Mouse (Mus musculus) thymus, postnatal 10 days (tissue): ENCODE results near the gene Shc2.

Experiments used
- DNase-seq, 2 experiments: peaks; one replicate each; pipeline ENCODE4 v3.0.0; 2021; ENCODE audit warnings: low spot score in 2 of 2

Shc2 gene

GRCm38 (mm10) chr10:79668771-79669575 lies 31.3 kb upstream of the Shc2 start, which contains the start of gene Tpgs1:
Gene Tpgs1, plus strand, starts transcription at chr10:79669369.
- DNase-seq, result peak; percentile 82 to 84

- DNase-seq, result no peak
Observed at GRCm38 (mm10) chr10:79668076-79668475, 30.4 kb upstream of the Shc2 start.

DNA sequence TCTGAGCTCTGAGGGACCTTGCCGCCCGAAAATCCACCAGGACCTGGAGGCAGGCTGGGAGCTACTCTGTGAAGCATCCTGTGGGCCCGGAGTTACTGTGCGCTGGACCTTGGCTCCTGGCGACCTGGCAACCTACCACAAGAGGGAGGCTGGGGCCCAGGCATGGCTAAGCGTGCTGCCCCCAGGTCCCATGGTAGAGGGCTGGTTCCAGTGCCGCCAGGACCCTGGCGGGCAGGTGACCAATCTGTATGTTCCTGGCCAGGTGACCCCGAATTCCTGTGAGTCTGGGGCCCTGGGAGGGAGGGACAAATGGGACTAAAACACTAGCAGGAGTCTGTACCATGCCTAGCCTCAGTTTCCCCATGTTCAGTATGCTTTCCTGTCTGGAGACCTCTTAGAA lies 28.8 kb upstream of the Shc2 start:
- DNase-seq, result no peak

GRCm38 (mm10) chr10:79665051-79665450 lies 27.3 kb upstream of the Shc2 start:
- no peak for DNase-seq

DNA sequence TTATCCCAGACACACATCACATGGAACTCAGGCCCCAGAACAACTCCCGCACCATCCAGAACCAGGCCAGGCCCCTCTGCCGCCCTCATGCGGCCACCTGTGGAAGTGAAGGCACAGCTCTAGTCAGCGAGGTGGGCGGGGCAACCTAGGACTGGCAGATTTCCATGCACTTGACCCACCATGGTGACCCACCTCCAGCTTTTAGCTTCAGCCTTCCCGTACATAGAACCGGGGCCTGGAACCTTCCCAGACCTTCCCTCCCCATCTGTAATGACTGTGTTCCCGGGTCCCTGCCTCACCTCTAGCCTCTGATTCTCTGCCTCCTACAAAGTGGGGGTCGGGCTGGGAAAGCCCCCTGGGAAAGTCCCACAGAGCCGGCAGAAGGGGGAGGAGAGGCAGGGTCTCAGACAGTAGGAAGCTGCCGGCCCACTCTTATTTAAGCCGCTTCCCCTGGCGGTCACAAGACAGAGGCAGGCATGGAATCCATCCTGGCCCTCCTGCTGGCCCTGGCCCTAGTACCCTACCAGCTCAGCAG lies 26.5 kb upstream of the Shc2 start, which contains the start of gene Madcam1:
Madcam1 (plus strand) TSS at position 429 of the 535 bp plus-strand sequence.
- DNase-seq, result peak; percentile 43 to 73

DNA sequence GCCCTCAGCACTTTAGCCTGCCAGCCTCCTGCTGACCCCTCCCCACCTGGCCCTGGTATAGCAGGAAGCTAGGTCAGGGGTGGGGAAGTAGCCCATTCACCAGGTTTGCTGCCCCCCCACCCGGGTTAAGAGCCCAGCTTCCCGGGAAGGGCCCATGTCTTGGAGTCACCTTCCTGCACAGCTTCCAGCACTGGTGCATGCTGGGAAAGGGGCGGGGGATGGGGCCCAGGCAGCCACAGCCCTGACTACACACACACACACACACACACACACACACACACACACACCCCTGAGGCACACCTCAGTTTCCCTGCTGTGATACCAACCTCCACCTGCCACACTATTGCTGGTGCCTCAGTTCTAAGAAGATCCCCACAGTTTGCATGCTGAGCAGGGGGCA lies 24.1 kb upstream of the Shc2 start:
- DNase-seq, result no peak

DNA sequence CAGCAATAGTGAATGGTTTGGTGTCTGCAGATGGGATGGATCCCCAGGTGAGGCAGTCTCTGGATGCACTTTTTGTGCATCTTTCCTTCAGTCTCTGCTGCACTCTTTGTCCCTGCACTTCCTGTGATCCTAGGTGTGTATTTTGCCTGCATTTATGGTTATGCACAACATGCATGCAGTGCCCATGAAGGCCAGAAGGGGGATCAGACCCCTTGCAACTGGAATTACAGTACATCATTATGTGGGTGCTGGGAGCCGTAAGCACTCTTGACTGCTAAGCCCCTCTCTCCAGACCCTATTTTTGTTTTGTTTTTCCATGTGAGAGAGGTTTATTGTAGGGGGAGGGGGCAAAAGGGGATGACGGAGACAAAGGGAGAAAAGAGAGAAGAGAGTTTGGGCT lies 22.6 kb upstream of the Shc2 start:
- DNase-seq, result no peak

- peak in 1 of 2 experiments; percentile 40 for DNase-seq
Observed at GRCm38 (mm10) chr10:79658829-79659228, 21.1 kb upstream of the Shc2 start.

DNA sequence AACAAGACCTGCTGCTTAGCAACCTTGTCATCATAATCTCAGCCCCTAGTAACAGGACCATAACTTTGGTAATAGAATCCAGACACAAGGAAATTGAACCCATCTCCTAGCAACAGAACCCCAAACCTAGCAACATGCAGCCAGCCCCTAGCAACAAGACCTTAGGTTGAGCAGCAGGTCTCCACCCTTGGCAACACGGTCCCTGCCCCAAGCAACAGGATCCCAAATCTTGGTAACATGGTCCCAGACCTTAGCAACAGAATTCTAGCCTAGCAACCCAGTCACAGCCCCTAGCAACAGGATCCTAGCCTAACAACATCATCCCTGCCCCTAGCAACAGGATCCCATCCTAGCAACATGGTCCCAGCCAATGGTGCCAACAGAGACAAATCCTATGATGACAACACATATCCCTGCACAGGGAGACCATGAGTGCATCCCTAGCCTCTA lies 17.3 kb upstream of the Shc2 start:
- no peak for DNase-seq

DNA sequence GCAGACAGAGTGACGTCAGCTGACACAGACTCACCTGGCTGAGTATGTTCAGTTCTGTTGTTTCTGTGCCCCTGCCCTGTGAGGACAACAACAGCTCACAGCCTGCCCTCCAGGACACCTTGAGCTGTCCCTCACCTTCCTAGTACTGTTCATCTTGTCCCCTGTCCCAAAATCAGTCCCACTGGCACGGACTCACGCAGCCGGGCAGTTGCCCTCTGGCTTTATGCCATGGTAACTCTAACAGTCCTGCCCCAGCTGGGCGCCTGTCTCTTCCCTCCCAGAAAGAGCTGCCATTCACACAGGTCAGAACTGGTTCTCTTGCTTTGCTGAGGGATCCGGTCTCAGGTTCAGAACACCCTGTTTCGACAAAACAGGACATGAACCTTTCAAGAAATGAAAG lies 15.1 kb upstream of the Shc2 start:
- DNase-seq, result no peak

GRCm38 (mm10) chr10:79649070-79649751 lies 11.5 kb upstream of the Shc2 start:
- DNase-seq, result peak; percentile 24 to 66

DNA sequence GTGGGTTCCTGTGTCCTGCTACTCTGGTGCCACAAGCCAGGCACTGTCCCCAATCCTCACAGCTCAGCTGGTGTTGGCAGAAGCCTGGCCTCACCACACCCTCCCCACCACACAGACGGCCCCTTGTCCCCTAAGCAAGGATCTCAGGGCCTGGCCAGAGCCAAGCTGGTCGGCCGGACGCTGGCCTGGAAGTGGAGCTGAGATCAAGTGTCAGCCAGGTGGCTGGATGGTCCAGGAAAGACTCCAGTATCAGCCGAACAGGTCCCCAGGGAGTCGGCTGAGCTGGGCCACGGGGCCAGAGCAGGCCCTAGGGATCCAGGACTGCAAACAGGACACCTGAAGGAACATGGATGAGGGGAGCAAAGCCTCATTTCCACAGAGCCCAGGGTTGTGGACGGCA lies 8.0 kb upstream of the Shc2 start, which contains the start of gene Odf3l2:
Odf3l2 (minus strand) TSS at position 28 of the 400 bp plus-strand sequence.
- DNase-seq, result no peak

GRCm38 (mm10) chr10:79638486-79639204 lies 927 bp upstream of the Shc2 start:
- DNase-seq, result no peak

- DNase-seq, result no peak
Observed at GRCm38 (mm10) chr10:79636287-79636686, 1.4 kb downstream of the Shc2 start.

DNA sequence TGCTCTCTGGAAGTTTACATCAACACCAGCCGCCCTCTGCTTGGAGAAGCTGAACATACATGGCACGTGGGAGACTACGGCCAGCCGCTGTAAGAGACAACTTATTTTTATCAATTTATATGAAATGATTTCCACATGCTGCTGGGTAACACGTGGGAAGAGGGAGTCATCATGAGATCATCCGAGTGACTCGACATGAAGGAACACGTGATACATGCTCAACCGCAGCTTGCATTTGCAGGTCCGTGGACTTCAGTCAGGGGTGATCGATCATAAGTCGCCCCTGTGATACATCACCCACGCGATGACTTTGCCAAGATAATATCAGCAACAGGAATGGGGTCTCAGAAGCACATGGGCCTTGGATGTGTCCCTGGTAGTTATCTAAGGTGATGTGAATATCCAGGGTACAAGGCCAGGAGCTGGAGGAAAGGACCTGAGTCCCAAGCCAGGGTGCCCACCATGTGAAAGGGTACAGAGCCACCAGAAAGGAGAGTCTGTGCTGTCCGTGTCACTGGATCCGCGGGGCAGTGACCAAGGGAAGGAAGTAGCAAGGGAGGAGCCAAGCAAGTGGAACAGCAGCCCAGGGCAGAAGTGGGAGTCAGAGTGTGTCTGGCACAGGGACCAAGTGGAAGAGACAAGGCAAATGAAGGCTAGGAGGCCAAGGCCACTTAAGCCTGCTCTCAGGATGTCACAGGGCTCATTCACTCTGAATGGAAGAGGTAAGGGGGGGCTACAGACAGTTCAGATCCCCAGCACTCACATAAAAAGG lies 4.5 kb downstream of the Shc2 start:
- no peak for DNase-seq

- no peak for DNase-seq
Observed at GRCm38 (mm10) chr10:79631432-79631831, 6.3 kb downstream of the Shc2 start.

DNA sequence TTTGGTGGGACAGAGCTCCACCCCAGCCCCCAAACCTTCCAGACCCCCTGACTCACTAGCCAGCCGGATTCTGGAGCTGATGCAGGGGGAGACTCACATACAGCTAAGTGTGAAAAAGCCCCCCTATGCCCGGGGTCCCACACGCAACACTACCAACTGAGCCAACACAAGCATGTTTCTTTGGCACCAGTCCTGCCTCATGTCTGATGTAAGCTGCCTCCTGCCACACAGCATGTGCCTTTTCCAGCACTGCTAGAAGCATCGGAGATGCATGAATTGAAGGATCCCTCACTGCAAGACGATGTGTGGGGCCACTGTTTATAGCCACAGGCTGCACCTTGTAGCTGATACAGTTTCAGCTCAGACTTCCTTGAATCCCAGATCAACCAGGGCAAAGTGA lies 9.3 kb downstream of the Shc2 start:
- DNase-seq, result no peak

- DNase-seq, result no peak
Observed at GRCm38 (mm10) chr10:79626156-79626555, 11.6 kb downstream of the Shc2 start.

DNA sequence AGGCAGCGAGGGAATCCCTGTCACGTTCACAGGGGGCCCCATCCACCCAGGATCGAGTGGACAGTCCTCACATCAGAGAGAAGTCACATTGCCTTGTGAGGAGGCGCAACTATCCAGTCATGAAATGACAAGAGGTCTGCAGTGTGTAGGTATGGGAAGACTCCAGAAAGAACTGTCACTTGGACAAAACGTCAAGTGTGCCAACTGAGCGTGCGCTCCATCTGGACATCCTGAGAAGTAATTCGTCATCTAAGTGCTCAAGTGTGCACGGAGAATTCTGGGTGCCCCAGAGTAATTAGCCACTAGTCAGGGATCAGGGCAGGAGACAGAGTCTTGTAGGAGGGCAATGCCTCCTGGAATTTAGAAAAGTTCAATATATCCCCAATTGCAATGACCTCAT lies 12.3 kb downstream of the Shc2 start:
- DNase-seq, result no peak

- no peak for DNase-seq
Observed at GRCm38 (mm10) chr10:79623950-79624349, 13.8 kb downstream of the Shc2 start.

DNA sequence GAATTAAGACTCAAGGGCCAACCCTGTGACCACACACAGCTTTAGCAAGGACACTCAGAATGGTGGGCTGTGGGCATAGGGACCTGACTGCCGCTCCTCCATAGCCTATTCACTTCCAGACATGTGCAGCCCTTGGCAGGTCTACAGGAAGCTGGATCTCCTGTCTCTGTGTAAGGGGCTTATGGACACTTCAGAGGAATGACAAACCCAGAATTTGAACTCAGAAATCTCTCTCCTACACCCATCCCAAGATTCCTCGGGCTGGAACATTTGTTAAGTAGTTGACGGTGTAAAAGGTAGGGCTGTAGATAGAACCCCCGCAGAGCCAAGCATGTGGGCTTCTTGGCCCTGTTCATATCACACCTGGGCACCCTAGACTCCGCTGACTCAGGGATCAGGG lies 21.3 kb downstream of the Shc2 start:
- DNase-seq, result no peak
